Comparison of ENCODE assay signal across 8 mouse cellular contexts in genomic region chr2:158556225-158556624, GRCm38 (mm10). TPM values are rescaled to one million over a fixed set of nuclear protein-coding genes. Genes with fewer than 3 reads are reported as not detected.
A peak's percentile ranks its signal among the peaks of the same experiment; 100 is the strongest.
DNase-seq lines count a peak whose midpoint lies in the region; ATAC-seq lines count a peak whose summit lies in the region.

No protein-coding gene starts in this region.

- no peaks in the 10 kb centered on the region for H3K9me3 ChIP-seq in forebrain, embryonic 16.5 days (ENCODE audit: control insufficient read depth, low read length)
- no peaks in the 10 kb centered on the region for H3K9me3 ChIP-seq in lung, embryonic 15.5 days

- H3K9ac ChIP-seq in forebrain, embryonic 16.5 days (replicated peaks; ENCODE audit: low read depth, low read length), result 0 out of 2 replicates have a peak overlapping the region, but pooled peaks have one; percentile 8
- no peak overlapping the region for H3K9ac ChIP-seq in lung, embryonic 15.5 days

- peak overlapping the region; percentile 49 for H3K4me2 ChIP-seq in forebrain, embryonic 16.5 days (ENCODE audit: low read length)
- peak overlapping the region; percentile 43; the same call in 1 of the 2 replicates for H3K4me2 ChIP-seq in lung, embryonic 15.5 days

- no peaks in the 10 kb centered on the region for H3K36me3 ChIP-seq in forebrain, embryonic 16.5 days (ENCODE audit: control insufficient read depth, insufficient read depth)
- no peaks in the 10 kb centered on the region for H3K36me3 ChIP-seq in lung, embryonic 15.5 days

- peak; percentile 54 for ATAC-seq in forebrain, embryonic 16.5 days
- ATAC-seq in hematopoietic stem cell, adult 5-6 weeks (replicated peaks in 1 of 2; ENCODE audit: insufficient read depth in 1 of 2, low FRiP score in 2 of 2, low TSS enrichment in 1 of 2, low read depth in 1 of 2, poor library complexity in 2 of 2, severe bottlenecking in 2 of 2), result peak; percentile 53 to 65; a peak in 3 of 4 replicates
- no peak for ATAC-seq in lung, embryonic 15.5 days (ENCODE audit: borderline replicate concordance, extremely low read depth, low FRiP score, low TSS enrichment)

- DNase-seq in ES-CJ7 (ENCODE audit: low read depth, low spot score), result peak; percentile 70
- peak; percentile 40 for DNase-seq in cerebellum, adult 11-12 months
- peak; percentile 41 to 82 for DNase-seq in layer of hippocampus, adult 8-10 months (ENCODE audit: low spot score in 2 of 2)
- DNase-seq in ovary, postnatal 14 days (ENCODE audit: low spot score), result peak; percentile 51
- DNase-seq in thymus, postnatal 10 days (ENCODE audit: low spot score in 2 of 2), result peak; percentile 42 to 82

- peak overlapping the region; percentile 86 for H3K27ac ChIP-seq in forebrain, embryonic 16.5 days (ENCODE audit: low read length)
- H3K27ac ChIP-seq in lung, embryonic 15.5 days, result no peak overlapping the region

- H3K4me1 ChIP-seq in forebrain, embryonic 16.5 days (replicated peaks; ENCODE audit: control insufficient read depth, insufficient read depth, low read length), result peaks cover 42% of the 10 kb centered on the region
- H3K4me1 ChIP-seq in lung, embryonic 15.5 days, result peaks cover 4% of the 10 kb centered on the region; the same call in 1 of the 2 replicates

- under 1% methylated on average over 20 of the region's 20 CpGs for WGBS in forebrain, embryonic 16.5 days
- under 1% methylated on average over 20 of the region's 20 CpGs for WGBS in lung, embryonic 15.5 days

- H3K27me3 ChIP-seq in forebrain, embryonic 16.5 days (replicated peaks; ENCODE audit: control insufficient read depth, insufficient read depth, low read length), result peaks cover 2% of the 10 kb centered on the region; the same call in 1 of the 2 replicates
- peaks cover 32% of the 10 kb centered on the region for H3K27me3 ChIP-seq in lung, embryonic 15.5 days

- H3K4me3 ChIP-seq in forebrain, embryonic 16.5 days (replicated peaks; ENCODE audit: low read length), result peak overlapping the region; percentile 20
- 0 out of 2 replicates have a peak overlapping the region, but pooled peaks have one; percentile 5 for H3K4me3 ChIP-seq in lung, embryonic 15.5 days

RNA-seq across cellular contexts. Expression of gene Arhgap40, which starts 43.6 kb away (rescaled TPM):
- polyA plus RNA-seq in forebrain, embryonic 16.5 days (2015; fragmentation: Nextera tagmentation; extraction: Ambion mirVana), result 0.94 TPM in 1 of 2 replicates, not detected in the other
- total RNA-seq in hematopoietic stem cell, adult 5-6 weeks (2017), result not detected in 2 replicates
- total RNA-seq in layer of hippocampus, adult 8-10 months (2022), result under 1 TPM in 1 of 4 experiments, not detected in 3; 0.56 TPM
- polyA plus RNA-seq in lung, embryonic 15.5 days (2015; fragmentation: Nextera tagmentation; extraction: Ambion mirVana), result not detected in 2 replicates

RNA-seq across cellular contexts. Expression of gene Adig, which starts 53.8 kb away (rescaled TPM):
- not detected in 2 replicates for polyA plus RNA-seq in forebrain, embryonic 16.5 days (2015; fragmentation: Nextera tagmentation; extraction: Ambion mirVana)
- not detected in 2 replicates for total RNA-seq in hematopoietic stem cell, adult 5-6 weeks (2017)
- not detected for total RNA-seq in layer of hippocampus, adult 8-10 months (2022)
- not detected in 2 replicates for polyA plus RNA-seq in lung, embryonic 15.5 days (2015; fragmentation: Nextera tagmentation; extraction: Ambion mirVana)

RNA-seq across cellular contexts. Expression of gene Slc32a1, which starts 54.3 kb away (rescaled TPM):
- 5.9 and 7.7 TPM in 2 replicates for polyA plus RNA-seq in forebrain, embryonic 16.5 days (2015; fragmentation: Nextera tagmentation; extraction: Ambion mirVana)
- total RNA-seq in hematopoietic stem cell, adult 5-6 weeks (2017), result not detected in 2 replicates
- 10 to 100 TPM; 62.7 to 69.9 (median 64.8) TPM for total RNA-seq in layer of hippocampus, adult 8-10 months (2022)
- not detected in 2 replicates for polyA plus RNA-seq in lung, embryonic 15.5 days (2015; fragmentation: Nextera tagmentation; extraction: Ambion mirVana)

Comparison
In these comparisons a context has a peak if more than half of its experiments do, and no peak if none do; other contexts are left out.
1. RNA of gene Slc32a1, which starts 54.3 kb away (total RNA-seq): 62.7 to 69.9 TPM in layer of hippocampus, adult 8-10 months; not detected in hematopoietic stem cell, adult 5-6 weeks; every median in the first group is over 10 times any median in the second.
2. Peak in every context shown above with its lines, with median percentiles within 50 percentile points of each other: DNase-seq.